Comparison of ENCODE assay signal across 14 mouse cellular contexts in genomic region chr12:69265031-69265430, GRCm38 (mm10). TPM values are rescaled to one million over a fixed set of nuclear protein-coding genes. Genes with fewer than 3 reads are reported as not detected.
DNase-seq lines count a peak whose midpoint lies in the region.
"Had no signal": no experiment of that assay in that cellular context is flagged by ENCODE, and none has a peak within 500 bp of the region (broad histone marks: within the 10 kb centered on the region; RNA-seq: fewer than 3 reads in every experiment).

No protein-coding gene starts in this region.

- intact Hi-C loops in heart, postnatal 36 days (cut with DNase I): no loop called here

- peak; percentile 74 for DNase-seq in heart, adult 11 months
- no peak for DNase-seq in heart, postnatal 36 days
- DNase-seq in retina, embryonic 14.5 days (ENCODE audit: low spot score): peak; percentile 18
- peak; percentile 17 for DNase-seq in retina, postnatal 7 days (ENCODE audit: low read depth, low spot score)
- no peak for DNase-seq in urinary bladder, adult 2 months (ENCODE audit: low spot score)
- DNase-seq: adrenal gland, adult 8-10 months; adrenal gland, postnatal 14 days; adrenal gland, postnatal 36 days; B cell, adult 2 months; cerebellum, adult 11-12 months; cerebellum, adult 2 months; cerebellum, adult 9-10 months; cerebellum, postnatal 10 days; cerebellum, postnatal 25 days had no signal

RNA-seq across cellular contexts. Expression of gene Klhdc1, which starts 24.1 kb away (rescaled TPM):
- 10 to 100 TPM; 35.7 to 37.2 TPM for total RNA-seq in heart, postnatal 36 days (2021)
- 8.4 and 14.8 TPM in 2 replicates for polyA plus RNA-seq in urinary bladder, adult 2 months (2012; rRNA removed)

RNA-seq across cellular contexts. Expression of gene Klhdc2, which starts 31.4 kb away (rescaled TPM):
- total RNA-seq in heart, postnatal 36 days (2021): 100 to 1,000 TPM; 105 to 110 TPM
- polyA plus RNA-seq in urinary bladder, adult 2 months (2012; rRNA removed): 52.8 and 61.7 TPM in 2 replicates

RNA-seq across cellular contexts. Expression of gene Pole2, which starts 37.0 kb away (rescaled TPM):
- total RNA-seq in heart, postnatal 36 days (2021): under 1 TPM; 0.64 to 0.98 TPM
- polyA plus RNA-seq in urinary bladder, adult 2 months (2012; rRNA removed): 3.2 and 6.5 TPM in 2 replicates

Comparison
In these comparisons a context has a peak if more than half of its experiments do, and no peak if none do; other contexts are left out.
1. DNase-seq: peak in heart, adult 11 months (single experiment), retina, embryonic 14.5 days (single experiment) and retina, postnatal 7 days (single experiment); none in heart, postnatal 36 days (0 of 2) and urinary bladder, adult 2 months (single experiment).